Mouse (Mus musculus) MEL (cell line): ENCODE results near the gene Get4. TPM values are rescaled to one million over a fixed set of nuclear protein-coding genes. Genes with fewer than 3 reads are reported as not detected.

ENCODE experiments used
- DNase-seq: peaks from one replicate; pipeline ENCODE4 v3.0.0; 2011; ENCODE audit warnings: low read depth, low spot score
- H3K27ac ChIP-seq: 2 replicates; pipeline ENCODE4 v1.5.1; 2012; ENCODE audit warnings: low read depth, mild to moderate bottlenecking, control low read depth, low read length, moderate library complexity; ENCODE audit not compliant: control insufficient read depth
- H3K27me3 ChIP-seq, 2 experiments: fragments of 150-350 bp in 1 of 2; sonication (generic) in 1 of 2; 2 replicates each; pipeline ENCODE4 v1.6.1; 2012; ENCODE audit warnings: low read length in 2 of 2, mild to moderate bottlenecking in 2 of 2, improper control_type of control experiment in 1 of 2, moderate library complexity in 1 of 2; ENCODE audit not compliant: insufficient read depth in 2 of 2, control insufficient read depth in 1 of 2
- H3K36me3 ChIP-seq, 2 experiments: 2 replicates each; pipeline ENCODE4 v1.6.1; 2012 to 2014; ENCODE audit warnings: low read length in 2 of 2, improper control_type of control experiment in 1 of 2, inconsistent platforms in 1 of 2, mild to moderate bottlenecking in 1 of 2; ENCODE audit not compliant: insufficient read depth in 2 of 2, control insufficient read depth in 1 of 2
- H3K4me1 ChIP-seq, 2 experiments: fragments of 150-350 bp in 1 of 2; sonication (generic) in 1 of 2; 2 replicates each; pipeline ENCODE4 v1.6.1; 2012; ENCODE audit warnings: low read length in 2 of 2, improper control_type of control experiment in 1 of 2, mild to moderate bottlenecking in 1 of 2; ENCODE audit not compliant: insufficient read depth in 2 of 2, control insufficient read depth in 1 of 2
- H3K4me3 ChIP-seq, 2 experiments: fragments of 150-350 bp in 1 of 2; sonication (generic) in 1 of 2; 2 replicates each; pipeline ENCODE4 v1.5.1; 2012; ENCODE audit warnings: low read depth in 2 of 2, low read length in 2 of 2, mild to moderate bottlenecking in 2 of 2, moderate library complexity in 2 of 2, control low read depth in 1 of 2, improper control_type of control experiment in 1 of 2; ENCODE audit not compliant: control insufficient read depth in 1 of 2, insufficient read depth in 1 of 2
- H3K79me2 ChIP-seq: 2 replicates; pipeline ENCODE4 v1.6.1; 2012; ENCODE audit warnings: mild to moderate bottlenecking, low read length, moderate library complexity; ENCODE audit not compliant: control insufficient read depth, poor library complexity, insufficient read depth
- H3K9ac ChIP-seq: 2 replicates; pipeline ENCODE4 v1.6.1; 2012; ENCODE audit warnings: low read depth, mild to moderate bottlenecking, control low read depth, low read length, moderate library complexity; ENCODE audit not compliant: control insufficient read depth, poor library complexity, severe bottlenecking
- H3K9me3 ChIP-seq: fragments of 150-350 bp; sonication (generic); replicated peaks from 2 replicates; pipeline ENCODE4 v1.6.1; 2012; ENCODE audit warnings: mild to moderate bottlenecking, low read length, improper control_type of control experiment, moderate library complexity; ENCODE audit not compliant: insufficient read depth
- CHD2 ChIP-seq: IDR thresholded peaks from 2 replicates; pipeline ENCODE4 v1.6.1; 2011; ENCODE audit warnings: low read length, improper control_type of control experiment
- EP300 ChIP-seq, 2 experiments: IDR thresholded peaks; 2 replicates each; pipeline ENCODE4 v1.6.1; 2011; ENCODE audit warnings: improper control_type of control experiment in 2 of 2, low read length in 2 of 2, low read depth in 1 of 2, mild to moderate bottlenecking in 1 of 2
- ETS1 ChIP-seq: IDR thresholded peaks from 2 replicates; pipeline ENCODE4 v1.6.1; 2012; ENCODE audit warnings: low read depth, mild to moderate bottlenecking, inconsistent platforms, low read length, improper control_type of control experiment, moderate library complexity
- KAT2A ChIP-seq: conservative IDR thresholded peaks from 2 replicates; pipeline ENCODE4 v1.6.1; 2012; ENCODE audit warnings: low read depth, low read length, improper control_type of control experiment, inconsistent platforms
- MEF2A ChIP-seq: IDR thresholded peaks from 2 replicates; pipeline ENCODE4 v1.6.1; 2014; ENCODE audit warnings: low read depth, mild to moderate bottlenecking, inconsistent platforms, low read length, improper control_type of control experiment; ENCODE audit not compliant: poor library complexity, insufficient replicate concordance, severe bottlenecking; ENCODE audit errors: extremely low read depth
- NELFE ChIP-seq: IDR thresholded peaks from 2 replicates; pipeline ENCODE4 v1.6.1; 2011; ENCODE audit warnings: low read depth, low read length, improper control_type of control experiment
- NRF1 ChIP-seq: IDR thresholded peaks from 2 replicates; pipeline ENCODE4 v1.6.1; 2014; ENCODE audit warnings: low read depth, mild to moderate bottlenecking, inconsistent platforms, low read length, improper control_type of control experiment, moderate library complexity; ENCODE audit not compliant: poor library complexity, insufficient read depth, severe bottlenecking
- POLR2A ChIP-seq, 2 experiments: IDR thresholded peaks; 2 replicates each; pipeline ENCODE4 v1.6.1; 2011 to 2012; ENCODE audit warnings: low read length in 2 of 2, mild to moderate bottlenecking in 2 of 2, control low read depth in 1 of 2, improper control_type of control experiment in 1 of 2, low read depth in 1 of 2, moderate library complexity in 1 of 2; ENCODE audit not compliant: control insufficient read depth in 1 of 2, insufficient read depth in 1 of 2, poor library complexity in 1 of 2
- POLR2AphosphoS5 ChIP-seq: IDR thresholded peaks from 2 replicates; pipeline ENCODE4 v1.6.1; 2012; ENCODE audit warnings: low read depth, borderline replicate concordance, mild to moderate bottlenecking, inconsistent platforms, low read length, moderate library complexity, mixed read lengths
- SIN3A ChIP-seq: IDR thresholded peaks from 2 replicates; pipeline ENCODE4 v1.6.1; 2012; ENCODE audit warnings: low read length, improper control_type of control experiment, inconsistent platforms
- TBP ChIP-seq: IDR thresholded peaks from 2 replicates; pipeline ENCODE4 v1.8.0; 2011; ENCODE audit warnings: low read depth, low read length, improper control_type of control experiment
- TCF12 ChIP-seq: IDR thresholded peaks from 2 replicates; pipeline ENCODE4 v1.6.1; 2014; ENCODE audit warnings: low read depth, mild to moderate bottlenecking, inconsistent platforms, low read length, improper control_type of control experiment, moderate library complexity
- USF1 ChIP-seq: IDR thresholded peaks from 2 replicates; pipeline ENCODE4 v1.6.1; 2014; ENCODE audit warnings: low read depth, mild to moderate bottlenecking, inconsistent platforms, low read length, improper control_type of control experiment, moderate library complexity
- ZC3H11A ChIP-seq: IDR thresholded peaks from 2 replicates; pipeline ENCODE4 v1.6.1; 2012; ENCODE audit warnings: low read depth, mild to moderate bottlenecking, inconsistent platforms, low read length, improper control_type of control experiment
- ZKSCAN1 ChIP-seq: IDR thresholded peaks from 2 replicates; pipeline ENCODE4 v1.6.1; 2012; ENCODE audit warnings: low read depth, mild to moderate bottlenecking, inconsistent platforms, low read length, improper control_type of control experiment, moderate library complexity
- polyA plus RNA-seq, 2 experiments: library from polyadenylated mRNA; stranded (reverse) in 1 of 2; unstranded in 1 of 2; fragments of >175 nt in 1 of 2; fragments of >200 nt in 1 of 2; gene quantifications; 2 replicates each; pipeline versions ENCODE4 v1.2.1 to v1.2.4; 2012; ENCODE audit warnings: low replicate concordance in 2 of 2, low read depth in 1 of 2; ENCODE audit not compliant: insufficient read length in 2 of 2, insufficient read depth in 1 of 2, missing spikeins in 1 of 2
- total RNA-seq: library from RNA; depleted of rRNA; stranded (reverse); fragments of 300-350 nt; gene quantifications from 2 replicates; pipeline ENCODE4 v1.2.3, GENCODE M21; 2012

Get4 gene
- total and polyA plus RNA-seq, 3 experiments: 117 to 180 TPM; not detected in 1

- no peak for TF ChIP-seq CHD2
- no peak for TF ChIP-seq KAT2A
- TF ChIP-seq USF1: no peak
- TF ChIP-seq TCF12: no peak
These were observed 36.5 kb downstream of the Get4 start for GRCm38 (mm10) chr5:139288591-139288990.

DNA sequence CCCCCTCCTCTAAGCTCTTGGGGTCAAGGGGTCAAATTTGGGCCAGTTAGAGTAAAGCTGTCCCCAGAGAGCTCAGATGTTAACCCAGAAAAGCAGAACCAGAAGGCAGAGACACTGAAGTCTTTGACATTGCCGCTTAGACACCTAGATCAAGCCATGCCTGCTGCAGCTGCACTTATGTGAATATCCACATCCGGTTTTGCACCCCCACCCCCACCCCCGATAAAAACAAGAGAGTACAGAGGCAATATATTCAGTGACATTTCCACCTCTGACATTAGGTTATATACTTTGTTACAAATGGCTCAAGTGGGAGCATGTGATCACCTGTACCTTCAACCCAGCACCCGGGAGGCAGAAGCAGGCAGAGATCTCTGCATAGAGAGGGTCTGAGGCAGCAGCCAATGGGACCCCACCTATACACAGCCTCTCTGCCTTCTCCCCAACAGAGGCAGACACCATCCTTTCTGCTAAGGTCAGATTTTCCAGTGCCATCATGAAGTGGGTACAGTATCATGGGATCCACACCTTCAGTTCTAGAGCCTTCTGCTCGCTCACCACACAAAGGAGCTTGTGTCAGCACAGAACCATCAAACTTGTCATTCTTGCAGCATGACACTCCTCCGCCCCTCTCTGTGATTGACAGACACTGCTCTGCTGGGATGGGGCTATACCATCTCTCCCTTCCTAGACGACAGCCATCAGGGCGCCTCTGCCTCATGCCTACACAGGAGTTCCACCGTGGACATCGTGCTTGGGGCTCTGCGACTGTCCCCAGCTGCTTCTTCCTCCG, 38.5 kb downstream of the Get4 start:
- TF ChIP-seq ETS1 (no peak), KAT2A (no peak), NELFE (no peak), EP300 (IDR thresholded peaks at IDR 0.05; ENCODE audit: low read depth in 1 of 2, low read length in 2 of 2) (no peak), ZC3H11A (no peak), MEF2A (no peak), NRF1 (no peak), ZKSCAN1 (no peak), TBP (no peak), SIN3A (no peak), POLR2AphosphoS5 (no peak), POLR2A (IDR thresholded peaks at IDR 0.05; ENCODE audit: control insufficient read depth in 1 of 2, insufficient read depth in 1 of 2, low read depth in 1 of 2, low read length in 2 of 2, poor library complexity in 1 of 2) (no peak)
- no peak overlapping the region for H3K27ac ChIP-seq
- no peak overlapping the region for H3K4me3 ChIP-seq
- DNase-seq: no peak
- H3K4me1 ChIP-seq: peaks cover 5 to 24% of the 10 kb centered on the region in 2 experiments
- H3K36me3 ChIP-seq: peaks cover 0 to 21% of the 10 kb centered on the region in 2 experiments; a peak in 2 of 4 replicates
- H3K9ac ChIP-seq: no peak overlapping the region
- no peaks in the 10 kb centered on the region for H3K79me2 ChIP-seq
- no peaks in the 10 kb centered on the region for H3K9me3 ChIP-seq
- no peaks in the 10 kb centered on the region for H3K27me3 ChIP-seq

More at GRCm38 (mm10) chr5:139288591-139288990, 36.5 kb downstream of the Get4 start:
- Histone ChIP-seq H3K36me3 (peaks cover 0 to 21% of the 10 kb centered on the region in 2 experiments; a peak in 2 of 4 replicates), H3K4me1 (peaks cover 5 to 24% of the 10 kb centered on the region in 2 experiments), H3K27ac (peak overlapping the region; percentile 96), H3K9ac (peak overlapping the region; percentile 63), H3K9me3 (no peaks in the 10 kb centered on the region), H3K79me2 (no peaks in the 10 kb centered on the region), H3K27me3 (no peaks in the 10 kb centered on the region), H3K4me3 (0 out of 4 replicates have a peak overlapping the region, but pooled peaks of 1 of the 2 experiments have one; percentile 6)
- no peak for DNase-seq
